Mouse (Mus musculus) right cerebral cortex, adult 18-20 months (tissue): ENCODE data around the gene Mnd1.

Source experiments
- DNase-seq: peaks from one replicate; pipeline ENCODE4 v3.0.0; 2022; ENCODE audit warnings: mixed read lengths

Mnd1 gene

GRCm38 (mm10) chr3:84041739-84042138, 113.8 kb downstream of the Mnd1 start:
- no peak for DNase-seq

- peak; percentile 25 for DNase-seq
These were observed 115.0 kb downstream of the Mnd1 start for GRCm38 (mm10) chr3:84040476-84041082.

- peak; percentile 78 for DNase-seq
These were observed 115.7 kb downstream of the Mnd1 start, which contains the start of gene Tmem131l for GRCm38 (mm10) chr3:84039646-84040475. Tmem131l (minus strand) TSS chr3:84040175.

GRCm38 (mm10) chr3:84038981-84039645, 116.5 kb downstream of the Mnd1 start:
- peak; percentile 18 for DNase-seq

GRCm38 (mm10) chr3:84038126-84038525, 117.5 kb downstream of the Mnd1 start:
- DNase-seq = no peak
